Mouse (Mus musculus) heart, embryonic 10.5 days (tissue): ENCODE data around the gene Stat4. TPM values are rescaled to one million over a fixed set of nuclear protein-coding genes. Genes with fewer than 3 reads are reported as not detected.

Experiments used
- DNase-seq: peaks from one replicate; pipeline ENCODE4 v3.0.0-alpha.2; 2017; ENCODE audit warnings: low spot score
- H3K27ac ChIP-seq: fragments of 300-500 bp; sonication (generic); 2 replicates; pipeline ENCODE4 v1.5.1; 2016; ENCODE audit warnings: mild to moderate bottlenecking
- H3K27me3 ChIP-seq: fragments of 300-500 bp; sonication (generic); 2 replicates; pipeline ENCODE4 v1.6.1; 2016; ENCODE audit warnings: mild to moderate bottlenecking; ENCODE audit not compliant: poor library complexity, insufficient read depth, severe bottlenecking
- H3K36me3 ChIP-seq: fragments of 300-500 bp; sonication (generic); 2 replicates; pipeline ENCODE4 v1.6.1; 2016; ENCODE audit warnings: mild to moderate bottlenecking, moderate library complexity
- H3K4me1 ChIP-seq: fragments of 300-500 bp; sonication (generic); 2 replicates; pipeline ENCODE4 v1.6.1; 2016; ENCODE audit warnings: mild to moderate bottlenecking
- H3K4me3 ChIP-seq: fragments of 300-500 bp; sonication (generic); 2 replicates; pipeline ENCODE4 v1.5.1; 2016; ENCODE audit warnings: mild to moderate bottlenecking, moderate library complexity
- H3K9me3 ChIP-seq: fragments of 300-500 bp; sonication (generic); 2 replicates; pipeline ENCODE4 v1.6.1; 2016; ENCODE audit warnings: mild to moderate bottlenecking, moderate library complexity
- WGBS: fragments of 180-500 bp; shearing (Covaris S2); methylation state at CpG from one replicate; pipeline ENCODE4 v1.1.7; 2016; 5-methylcytosine and 5-hydroxymethylcytosine counted together
- polyA plus RNA-seq: library from polyadenylated mRNA; unstranded; fragments of >200 nt; fragmentation: Nextera tagmentation; extraction: Ambion mirVana; gene quantifications from 2 replicates; pipeline ENCODE4 v1.2.1, GENCODE M21; 2016

Stat4 gene
- polyA plus RNA-seq, 1 experiment from 2014 or later: 0.99 TPM

DNA sequence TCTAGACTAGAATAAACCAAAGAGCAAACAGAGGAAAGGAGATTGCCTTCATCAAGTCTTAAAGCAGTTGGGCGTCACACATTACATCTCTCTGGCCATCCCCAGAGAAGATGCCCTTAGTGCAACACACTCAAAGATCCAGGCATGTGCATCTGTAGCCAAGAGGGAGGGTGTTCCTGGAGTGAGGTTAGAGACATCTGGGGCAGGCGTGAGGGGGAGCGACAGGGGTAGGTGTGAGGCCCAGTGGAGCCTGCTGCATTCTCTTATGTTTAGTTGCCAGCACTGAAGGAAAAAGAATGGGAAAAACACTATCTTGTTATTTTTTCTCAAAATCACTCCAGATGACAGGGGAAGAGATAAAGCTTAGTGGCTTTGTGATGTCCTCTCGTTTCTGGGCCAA lies 156.2 kb downstream of the Stat4 start:
- no peaks in the 10 kb centered on the region for H3K27me3 ChIP-seq
- DNase-seq: no peak
- no peak overlapping the region for H3K4me3 ChIP-seq
- no peaks in the 10 kb centered on the region for H3K9me3 ChIP-seq
- peaks cover 28% of the 10 kb centered on the region for H3K4me1 ChIP-seq
- peaks cover 13% of the 10 kb centered on the region for H3K36me3 ChIP-seq
- H3K27ac ChIP-seq: no peak overlapping the region
- WGBS: 52% methylated on average over 4 of the region's 4 CpGs

DNA sequence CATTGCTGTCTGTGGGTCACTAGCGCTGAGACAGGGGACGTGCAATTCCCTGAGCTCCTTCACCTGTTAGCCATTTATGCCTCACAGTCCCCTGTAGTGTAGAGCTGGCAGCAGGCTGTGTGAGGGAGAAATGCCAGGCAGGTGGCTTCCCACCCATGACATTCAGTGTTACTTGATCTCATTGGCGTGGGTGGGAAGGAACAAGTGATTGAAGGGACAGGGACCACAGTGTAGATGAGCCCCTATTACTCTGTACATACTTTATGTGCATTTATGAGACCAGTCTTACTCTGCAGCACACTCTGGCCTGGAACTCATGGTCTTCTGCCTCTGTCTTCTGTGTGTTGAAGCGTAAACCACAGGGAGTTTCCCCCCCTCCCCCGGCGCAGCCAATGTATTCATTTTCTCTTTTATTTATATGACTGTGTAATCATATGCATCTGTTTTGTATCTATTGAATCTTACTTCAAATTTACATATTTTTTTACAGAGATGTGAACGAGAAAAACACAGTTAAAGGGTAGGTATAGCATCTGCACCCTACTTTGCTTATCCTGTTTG lies 156.7 kb downstream of the Stat4 start:
- DNase-seq: no peak
- no peak overlapping the region for H3K27ac ChIP-seq
- no peak overlapping the region for H3K4me3 ChIP-seq
- 87% methylated on average over 7 of the region's 7 CpGs for WGBS
- no peaks in the 10 kb centered on the region for H3K27me3 ChIP-seq
- peaks cover 8% of the 10 kb centered on the region for H3K36me3 ChIP-seq
- peaks cover 31% of the 10 kb centered on the region for H3K4me1 ChIP-seq
- H3K9me3 ChIP-seq: no peaks in the 10 kb centered on the region

DNA sequence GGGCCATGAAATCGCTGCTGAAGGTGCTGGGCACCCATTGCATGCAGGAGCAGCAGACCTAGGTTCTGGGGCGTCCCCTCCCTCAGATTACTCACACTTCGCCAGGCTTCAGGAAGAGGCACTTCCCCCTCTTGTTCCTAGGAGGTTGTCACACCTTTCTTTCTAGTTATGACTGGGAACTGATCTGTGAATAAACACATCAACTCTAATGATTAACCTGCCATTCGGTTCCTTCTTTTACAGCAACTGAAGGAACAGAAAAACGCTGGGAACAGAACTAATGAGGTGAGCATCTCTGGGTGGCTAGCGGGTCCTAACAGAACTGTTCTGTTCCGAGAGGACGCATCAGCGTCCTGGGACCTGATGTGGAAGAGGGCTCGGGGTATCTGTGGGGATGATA lies 158.0 kb downstream of the Stat4 start:
- DNase-seq: no peak
- Histone ChIP-seq H3K9me3 (no peaks in the 10 kb centered on the region), H3K36me3 (peaks cover 6% of the 10 kb centered on the region), H3K4me1 (peaks cover 44% of the 10 kb centered on the region), H3K4me3 (no peak overlapping the region), H3K27me3 (no peaks in the 10 kb centered on the region), H3K27ac (0 out of 2 replicates have a peak overlapping the region, but pooled peaks have one; percentile 22)
- 80% methylated on average over 10 of the region's 10 CpGs for WGBS

DNA sequence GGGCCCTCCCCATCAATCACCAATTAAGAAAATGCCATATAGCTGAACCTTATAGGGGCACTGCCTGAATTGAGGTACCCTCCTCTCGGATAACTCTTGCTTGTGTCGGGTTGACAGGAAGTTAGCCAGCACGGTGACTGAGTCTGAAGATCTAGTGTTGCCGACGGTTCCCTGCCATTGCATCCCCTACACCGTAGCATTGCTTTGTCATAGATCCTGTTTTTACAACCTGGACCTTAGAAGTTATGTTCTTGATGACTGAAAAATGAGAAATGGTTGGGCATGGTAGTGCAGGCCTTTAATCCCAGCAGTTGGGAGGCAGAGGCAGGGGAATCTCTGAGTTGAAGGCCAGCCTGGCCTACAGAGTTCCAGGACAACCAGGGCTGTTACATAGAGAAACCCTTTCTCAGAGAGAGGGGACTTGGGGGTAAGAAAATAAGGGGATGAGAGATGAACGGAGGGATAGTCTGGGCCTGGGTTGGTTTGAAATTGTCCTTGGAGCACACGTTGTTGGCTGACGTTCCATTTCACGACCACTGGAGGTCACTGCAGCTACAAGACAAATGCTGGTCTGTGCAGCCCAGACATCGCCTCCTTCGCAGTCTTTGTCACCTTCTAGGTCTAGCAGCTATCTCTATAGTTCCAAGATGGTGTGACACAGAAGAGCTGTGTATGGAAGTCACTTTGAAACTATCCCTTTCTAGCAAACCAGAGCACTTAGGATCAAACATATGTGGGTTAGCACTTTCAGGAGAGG lies 159.4 kb downstream of the Stat4 start:
- no peak for DNase-seq
- WGBS: 52% methylated on average over 12 of the region's 12 CpGs
- Histone ChIP-seq H3K27me3 (no peaks in the 10 kb centered on the region), H3K4me1 (peaks cover 53% of the 10 kb centered on the region), H3K36me3 (peaks cover 7% of the 10 kb centered on the region), H3K9me3 (no peaks in the 10 kb centered on the region), H3K4me3 (no peak overlapping the region), H3K27ac (no peak overlapping the region)

DNA sequence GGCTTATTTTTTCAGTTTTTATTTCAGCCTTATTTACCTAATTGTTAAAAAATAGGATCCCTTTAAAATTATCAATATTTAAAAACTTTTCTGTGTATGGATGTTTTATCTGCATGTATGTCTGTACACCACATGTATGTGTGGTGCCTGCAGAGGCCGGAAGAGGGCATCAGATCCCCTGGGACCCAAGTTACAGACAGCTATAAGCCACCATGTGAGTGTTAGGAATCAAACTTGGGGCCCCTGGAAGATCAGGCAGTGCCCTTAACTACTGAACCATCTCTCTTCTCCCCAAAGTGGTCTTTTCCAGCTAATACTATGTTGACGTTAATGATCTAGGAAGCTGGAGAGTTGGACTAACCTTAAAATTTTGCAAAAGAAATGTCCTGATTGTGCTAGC lies 160.5 kb downstream of the Stat4 start:
- Histone ChIP-seq H3K36me3 (peaks cover 9% of the 10 kb centered on the region), H3K9me3 (no peaks in the 10 kb centered on the region), H3K27ac (0 out of 2 replicates have a peak overlapping the region, but pooled peaks have one; percentile 36), H3K4me3 (no peak overlapping the region), H3K27me3 (no peaks in the 10 kb centered on the region), H3K4me1 (peaks cover 43% of the 10 kb centered on the region)
- no peak for DNase-seq
- 80% methylated on average over 2 of the region's 2 CpGs for WGBS

DNA sequence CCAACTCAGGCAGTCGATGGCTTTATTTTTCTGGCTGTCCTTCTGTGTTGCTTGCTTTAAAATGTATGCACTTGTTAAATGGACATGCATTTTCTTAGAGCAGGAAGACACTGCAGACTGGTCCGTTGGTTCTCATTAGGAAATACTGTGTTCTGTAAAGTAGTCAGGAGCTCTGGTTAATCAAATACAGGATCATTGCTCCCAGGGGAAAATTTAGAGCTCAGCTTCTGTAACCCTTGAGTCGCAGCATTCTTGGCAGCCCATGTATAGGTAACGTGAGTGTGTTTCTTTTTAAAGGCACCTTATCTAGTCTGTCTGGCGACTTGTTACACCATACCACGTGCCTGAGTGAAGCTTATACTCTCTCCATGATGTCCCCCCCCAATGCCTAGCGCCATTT lies 161.2 kb downstream of the Stat4 start:
- peak overlapping the region; percentile 36; the same call in 1 of the 2 replicates for H3K27ac ChIP-seq
- no peaks in the 10 kb centered on the region for H3K27me3 ChIP-seq
- DNase-seq: no peak
- no peak overlapping the region for H3K4me3 ChIP-seq
- no peaks in the 10 kb centered on the region for H3K9me3 ChIP-seq
- 51% methylated on average over 7 of the region's 7 CpGs for WGBS
- H3K4me1 ChIP-seq: peaks cover 39% of the 10 kb centered on the region
- H3K36me3 ChIP-seq: peaks cover 9% of the 10 kb centered on the region

DNA sequence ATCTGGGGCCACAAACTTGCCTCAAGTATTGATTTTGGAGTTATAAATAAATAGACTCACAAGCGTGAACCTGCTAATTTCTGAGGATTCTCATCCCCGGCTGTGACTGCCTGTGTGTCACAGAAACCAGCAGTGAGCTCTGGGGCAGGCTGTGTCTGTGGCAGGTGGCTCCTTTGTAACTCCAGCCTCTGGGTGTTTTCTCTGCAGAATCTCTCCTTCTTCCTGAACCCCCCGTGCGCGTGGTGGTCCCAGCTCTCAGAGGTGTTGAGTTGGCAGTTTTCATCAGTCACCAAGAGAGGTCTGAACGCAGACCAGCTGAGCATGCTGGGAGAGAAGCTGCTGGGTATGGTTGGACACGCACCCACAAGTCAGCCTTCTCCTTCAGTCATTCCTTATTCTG lies 161.7 kb downstream of the Stat4 start:
- H3K27ac ChIP-seq: peak overlapping the region; percentile 65
- DNase-seq: no peak
- WGBS: 58% methylated on average over 7 of the region's 7 CpGs

DNA sequence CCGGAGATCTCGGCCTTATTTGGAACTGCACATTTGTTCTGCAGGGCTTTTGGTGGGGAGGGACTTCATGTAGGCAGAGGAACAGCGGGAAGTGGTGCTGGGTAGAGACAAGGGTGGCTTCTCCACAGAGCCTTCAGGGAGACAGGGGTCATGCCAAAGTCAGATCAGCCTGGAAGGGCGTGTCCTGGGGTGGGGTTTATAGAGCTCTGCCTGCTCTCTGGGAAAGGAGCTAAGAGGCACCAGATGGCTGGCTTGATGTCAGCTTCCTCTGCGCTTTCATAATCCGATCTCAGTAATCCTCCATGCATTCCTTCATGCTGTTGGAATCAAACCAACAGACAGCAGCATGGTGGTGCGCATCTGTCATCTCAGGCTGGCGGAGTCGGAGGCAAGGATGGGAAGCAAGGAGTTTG lies 163.0 kb downstream of the Stat4 start:
- H3K27ac ChIP-seq: peak overlapping the region; percentile 70
- 49% methylated on average over 9 of the region's 9 CpGs for WGBS
- peaks cover 5% of the 10 kb centered on the region; the same call in 1 of the 2 replicates for H3K36me3 ChIP-seq
- no peaks in the 10 kb centered on the region for H3K27me3 ChIP-seq
- peaks cover 34% of the 10 kb centered on the region for H3K4me1 ChIP-seq
- no peak for DNase-seq
- no peak overlapping the region; the same call in 1 of the 2 replicates for H3K4me3 ChIP-seq
- H3K9me3 ChIP-seq: no peaks in the 10 kb centered on the region

More for the DNA sequence above, 161.7 kb downstream of the Stat4 start:
- Histone ChIP-seq H3K36me3 (peaks cover 9% of the 10 kb centered on the region), H3K27me3 (no peaks in the 10 kb centered on the region), H3K4me3 (no peak overlapping the region), H3K9me3 (no peaks in the 10 kb centered on the region), H3K4me1 (peaks cover 34% of the 10 kb centered on the region)

DNA sequence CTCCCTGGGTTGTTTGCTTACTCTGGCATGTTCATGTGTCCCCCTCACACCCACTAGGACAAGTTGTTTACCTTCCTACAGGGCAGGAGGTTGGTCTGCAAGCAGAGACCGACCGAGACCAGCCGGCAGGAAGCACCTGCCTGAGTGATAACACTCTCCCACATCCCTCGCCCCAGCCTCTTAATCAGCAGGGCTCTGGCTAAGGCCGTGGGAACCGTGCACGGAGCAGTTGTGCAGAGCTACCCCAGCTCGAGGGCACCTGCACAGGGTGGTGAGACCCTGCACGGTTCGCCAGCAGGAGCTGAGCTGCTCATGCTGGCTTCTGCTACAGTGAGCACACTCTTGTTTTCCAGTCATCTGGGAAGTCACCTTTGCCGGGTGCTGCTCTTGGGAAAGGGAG lies 163.7 kb downstream of the Stat4 start:
- Histone ChIP-seq H3K27ac (peak overlapping the region; percentile 70), H3K36me3 (peaks cover 5% of the 10 kb centered on the region; the same call in 1 of the 2 replicates), H3K9me3 (no peaks in the 10 kb centered on the region), H3K27me3 (no peaks in the 10 kb centered on the region), H3K4me1 (peaks cover 34% of the 10 kb centered on the region), H3K4me3 (no peak overlapping the region)
- no peak for DNase-seq
- 16% methylated on average over 11 of the region's 11 CpGs for WGBS

DNA sequence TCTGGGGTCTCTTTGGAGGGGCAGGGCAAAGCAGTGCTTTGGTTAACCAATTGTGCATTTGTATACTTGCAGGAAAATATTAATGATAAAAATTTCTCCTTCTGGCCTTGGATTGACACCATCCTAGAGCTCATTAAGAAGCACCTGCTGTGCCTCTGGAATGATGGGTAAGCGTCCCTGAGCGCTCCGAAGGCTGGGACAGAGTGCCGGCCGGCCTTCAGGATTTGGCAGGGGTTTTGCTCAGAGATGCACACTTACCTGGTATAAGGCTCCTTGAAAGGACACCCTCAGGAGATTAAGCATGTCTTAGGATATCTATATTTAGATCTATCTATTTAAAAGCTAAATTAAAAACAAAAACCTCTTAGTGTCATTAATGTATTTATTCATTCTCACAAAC lies 164.2 kb downstream of the Stat4 start:
- Histone ChIP-seq H3K4me1 (peaks cover 34% of the 10 kb centered on the region), H3K27ac (peak overlapping the region; percentile 70), H3K9me3 (no peaks in the 10 kb centered on the region), H3K4me3 (no peak overlapping the region), H3K36me3 (peaks cover 5% of the 10 kb centered on the region; the same call in 1 of the 2 replicates), H3K27me3 (no peaks in the 10 kb centered on the region)
- 90% methylated on average over 5 of the region's 5 CpGs for WGBS
- no peak for DNase-seq

DNA sequence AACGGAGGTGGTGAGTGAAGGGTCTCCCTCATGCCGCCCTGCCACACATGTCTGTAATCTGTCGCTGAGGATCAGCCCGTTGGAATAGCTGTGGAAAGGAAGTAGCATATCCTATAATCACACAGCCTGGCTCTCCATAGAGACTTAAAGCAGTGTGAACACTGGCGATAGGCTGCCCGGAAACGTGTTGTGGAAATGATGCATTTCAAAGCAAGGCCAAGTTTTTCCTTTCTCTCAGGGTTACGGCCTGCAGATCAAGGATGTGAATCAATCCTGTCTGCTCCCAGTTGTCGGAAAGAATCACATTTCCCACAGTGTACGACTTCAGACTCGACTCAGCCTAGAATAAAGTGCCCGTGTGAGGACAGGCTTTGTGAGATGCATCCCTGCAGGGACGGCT lies 165.4 kb downstream of the Stat4 start:
- 57% methylated on average over 13 of the region's 13 CpGs for WGBS
- no peaks in the 10 kb centered on the region for H3K27me3 ChIP-seq
- no peaks in the 10 kb centered on the region for H3K9me3 ChIP-seq
- H3K27ac ChIP-seq: no peak overlapping the region; the same call in 1 of the 2 replicates
- DNase-seq: no peak
- no peak overlapping the region for H3K4me3 ChIP-seq
- H3K4me1 ChIP-seq: peaks cover 34% of the 10 kb centered on the region
- peaks cover 8% of the 10 kb centered on the region for H3K36me3 ChIP-seq

DNA sequence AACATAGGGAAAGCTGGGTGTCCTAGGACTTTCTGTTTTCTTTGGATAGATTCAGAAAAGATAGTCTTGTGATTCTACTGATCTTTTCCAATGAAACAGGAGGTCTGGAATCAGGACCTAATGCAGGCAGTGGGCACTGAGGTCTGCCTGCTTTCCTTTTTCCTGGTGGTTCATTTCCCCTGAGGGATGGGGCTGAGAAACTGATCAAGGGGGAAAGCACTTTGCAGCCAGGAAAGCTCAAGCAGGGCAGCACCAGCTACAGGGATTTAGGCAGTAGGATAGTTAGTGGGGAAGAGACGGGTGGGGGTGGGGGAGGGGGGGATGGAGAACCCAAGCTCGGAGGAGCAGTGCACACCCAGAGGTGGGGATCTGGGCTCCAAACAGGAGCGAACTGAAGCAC lies 166.0 kb downstream of the Stat4 start:
- no peak overlapping the region for H3K4me3 ChIP-seq
- no peak for DNase-seq
- 36% methylated on average over 3 of the region's 3 CpGs for WGBS
- H3K27me3 ChIP-seq: no peaks in the 10 kb centered on the region
- H3K27ac ChIP-seq: peak overlapping the region; percentile 23; the same call in 1 of the 2 replicates
- peaks cover 13% of the 10 kb centered on the region for H3K36me3 ChIP-seq
- H3K9me3 ChIP-seq: no peaks in the 10 kb centered on the region
- H3K4me1 ChIP-seq: peaks cover 32% of the 10 kb centered on the region

DNA sequence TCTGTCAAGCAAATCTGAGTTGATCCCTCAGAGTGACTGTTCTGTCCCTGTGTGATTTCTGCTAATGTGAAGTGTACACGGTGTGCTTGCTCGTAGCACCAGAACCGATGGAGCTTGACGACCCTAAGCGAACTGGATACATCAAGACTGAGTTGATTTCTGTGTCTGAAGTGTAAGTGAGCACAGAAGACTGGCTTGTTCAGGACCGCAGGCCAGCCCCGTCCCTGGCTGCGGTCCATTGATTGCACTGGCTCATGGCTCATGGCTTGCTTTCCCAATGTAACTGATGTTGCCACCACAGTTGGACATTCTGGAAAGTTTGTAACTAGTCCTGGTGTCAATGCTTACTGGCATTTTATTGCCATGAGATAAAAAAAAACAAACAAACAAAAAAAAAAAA lies 167.9 kb downstream of the Stat4 start:
- Histone ChIP-seq H3K4me1 (peaks cover 21% of the 10 kb centered on the region), H3K9me3 (no peaks in the 10 kb centered on the region), H3K27ac (no peak overlapping the region), H3K36me3 (peaks cover 19% of the 10 kb centered on the region), H3K4me3 (no peak overlapping the region), H3K27me3 (no peaks in the 10 kb centered on the region)
- 90% methylated on average over 8 of the region's 8 CpGs for WGBS
- DNase-seq: no peak
